Mouse (Mus musculus): ENCODE results near the gene Lrrn2.

Lrrn2 gene

GRCm38 (mm10) chr1:132880161-132881005 is at the start of gene Lrrn2:
Lrrn2 (plus strand) TSS chr1:132880273.
- no peak for DNase-seq (ENCODE audit: low read depth, low spot score)

- DNase-seq (ENCODE audit: low read depth, low spot score) = no peak
Observed at GRCm38 (mm10) chr1:132831963-132832362, 48.1 kb upstream of the Lrrn2 start.

DNA sequence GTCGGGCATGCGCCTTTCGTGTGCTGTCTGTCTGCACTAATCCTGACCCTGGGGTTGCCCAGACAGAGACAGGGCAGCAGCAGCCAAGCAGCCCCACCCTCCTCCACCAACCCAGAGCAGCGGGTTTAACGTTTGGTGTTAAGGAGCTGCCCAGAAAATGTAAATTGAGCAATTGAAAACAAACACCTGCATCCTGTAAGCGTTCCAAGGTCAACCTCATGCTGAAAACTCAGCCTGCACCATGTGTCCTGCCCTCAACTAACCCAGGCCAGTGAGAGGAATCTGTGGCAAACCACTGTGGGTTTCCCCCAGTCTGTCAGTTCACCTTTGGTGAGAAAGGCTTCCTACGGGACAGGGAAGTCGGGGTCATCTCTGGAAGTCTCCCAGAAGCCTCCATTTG is 46.0 kb upstream of the Lrrn2 start:
- DNase-seq (ENCODE audit: low read depth, low spot score) = no peak

- DNase-seq (ENCODE audit: low read depth, low spot score) = no peak
Observed at GRCm38 (mm10) chr1:132836895-132837294, 43.2 kb upstream of the Lrrn2 start.

- no peak for DNase-seq (ENCODE audit: low read depth, low spot score)
Observed at GRCm38 (mm10) chr1:132837691-132838090, 42.4 kb upstream of the Lrrn2 start.

DNA sequence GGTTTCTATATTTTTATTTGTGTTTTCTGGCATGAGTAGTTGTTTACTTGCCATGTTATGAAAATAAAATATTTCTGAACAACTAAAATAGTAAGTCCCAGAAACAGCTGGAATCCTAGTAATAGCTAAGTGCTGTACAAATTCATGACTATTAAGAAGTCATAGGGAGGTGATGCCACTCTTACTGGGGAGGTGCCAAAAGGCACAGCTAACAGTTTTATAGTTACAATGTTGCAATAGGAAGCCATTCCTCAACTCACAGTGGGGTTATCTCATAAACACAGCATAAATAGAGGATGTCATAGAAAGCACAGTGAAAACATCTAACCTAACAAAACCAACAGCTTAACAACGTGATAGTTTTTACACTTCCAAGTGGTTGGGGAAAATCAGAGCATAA is 41.7 kb upstream of the Lrrn2 start:
- no peak for DNase-seq (ENCODE audit: low read depth, low spot score)

GRCm38 (mm10) chr1:132843612-132844011 is 36.5 kb upstream of the Lrrn2 start:
- DNase-seq (ENCODE audit: low read depth, low spot score) = no peak

GRCm38 (mm10) chr1:132844088-132844804 is 35.8 kb upstream of the Lrrn2 start:
- no peak for DNase-seq (ENCODE audit: low read depth, low spot score)

DNA sequence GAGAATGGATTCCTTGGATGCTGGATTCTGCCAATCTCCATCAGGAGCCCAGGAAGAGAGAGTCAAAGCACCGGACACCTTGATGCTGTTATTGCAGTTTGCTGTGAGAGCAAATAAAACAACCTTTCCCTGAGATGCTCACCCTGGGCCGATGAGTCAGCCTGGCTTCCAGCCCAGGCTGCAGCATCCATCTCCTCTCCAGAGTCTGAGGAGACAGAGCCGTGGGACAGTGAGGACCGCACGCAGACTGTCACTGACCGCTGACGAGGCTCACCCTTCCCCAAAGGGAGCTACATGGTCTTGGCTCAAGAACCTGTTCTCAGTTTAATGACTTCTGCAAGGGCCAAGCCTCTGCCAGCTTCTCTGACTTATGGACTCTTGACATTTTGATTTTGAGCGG is 34.3 kb upstream of the Lrrn2 start:
- DNase-seq (ENCODE audit: low read depth, low spot score) = no peak

DNA sequence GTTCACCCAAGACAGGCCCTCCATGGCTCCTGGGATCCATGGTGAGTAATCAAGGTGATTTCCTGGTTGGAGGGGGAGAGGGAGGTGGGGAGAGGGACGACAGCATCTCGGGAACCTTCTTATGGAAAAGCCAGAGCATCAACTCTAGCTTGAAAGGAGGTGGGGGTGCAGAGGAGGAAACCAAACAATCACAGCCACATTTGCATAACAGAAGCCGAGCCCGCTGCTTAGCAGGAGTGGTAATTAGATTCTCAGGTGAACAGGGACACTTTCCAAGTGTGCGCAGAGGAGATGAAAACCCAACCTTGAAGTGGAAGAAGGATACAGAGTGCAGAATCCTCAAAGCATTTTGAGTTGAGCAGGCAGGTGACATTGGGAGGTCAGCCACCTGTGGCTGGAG is 29.3 kb upstream of the Lrrn2 start:
- DNase-seq (ENCODE audit: low read depth, low spot score) = no peak

- DNase-seq (ENCODE audit: low read depth, low spot score) = no peak
Observed at GRCm38 (mm10) chr1:132851296-132851695, 28.8 kb upstream of the Lrrn2 start.

DNA sequence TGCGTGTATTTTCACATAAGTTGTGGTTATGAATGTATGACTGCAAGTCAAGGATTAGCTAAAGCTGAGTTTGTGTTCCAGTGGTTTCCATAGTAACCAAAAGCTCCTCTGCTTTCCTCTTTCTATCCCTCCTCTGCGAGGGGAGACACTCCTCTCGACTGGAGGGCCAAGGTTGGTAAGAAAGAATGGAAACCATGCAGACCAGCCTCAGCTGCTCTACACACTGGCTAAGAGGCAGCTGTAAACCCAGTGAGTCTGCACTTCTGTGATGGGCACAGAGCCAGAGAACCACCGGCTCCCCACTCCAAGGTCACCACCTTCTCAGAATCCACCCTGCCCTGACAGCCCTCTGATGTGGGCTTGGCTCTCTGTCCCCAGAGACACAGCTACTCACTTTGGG is 28.3 kb upstream of the Lrrn2 start:
- no peak for DNase-seq (ENCODE audit: low read depth, low spot score)

- DNase-seq (ENCODE audit: low read depth, low spot score) = no peak
Observed at GRCm38 (mm10) chr1:132853312-132853711, 26.8 kb upstream of the Lrrn2 start.

- DNase-seq (ENCODE audit: low read depth, low spot score) = no peak
Observed at GRCm38 (mm10) chr1:132858516-132859383, 21.3 kb upstream of the Lrrn2 start.

- DNase-seq (ENCODE audit: low read depth, low spot score) = no peak
Observed at GRCm38 (mm10) chr1:132864220-132864619, 15.9 kb upstream of the Lrrn2 start.

DNA sequence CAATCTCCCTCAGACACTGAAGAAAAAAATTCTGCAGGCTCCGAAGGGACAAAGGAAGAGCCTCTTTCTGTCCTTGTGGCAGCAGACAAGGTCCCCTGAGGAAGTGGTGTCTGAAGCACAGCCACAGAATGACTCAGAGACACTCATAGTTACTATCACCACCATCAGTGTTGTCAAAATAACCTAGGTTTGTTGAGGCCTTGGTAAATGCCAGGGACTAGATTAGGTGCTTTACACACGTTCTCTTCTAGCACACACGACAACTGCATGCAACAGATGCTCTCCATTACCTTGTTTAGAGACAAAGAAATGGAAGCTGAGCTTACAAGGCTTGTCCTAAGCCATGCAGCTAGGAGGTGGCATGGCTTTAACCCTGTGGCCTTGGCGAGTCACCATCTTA is 14.5 kb upstream of the Lrrn2 start:
- no peak for DNase-seq (ENCODE audit: low read depth, low spot score)

DNA sequence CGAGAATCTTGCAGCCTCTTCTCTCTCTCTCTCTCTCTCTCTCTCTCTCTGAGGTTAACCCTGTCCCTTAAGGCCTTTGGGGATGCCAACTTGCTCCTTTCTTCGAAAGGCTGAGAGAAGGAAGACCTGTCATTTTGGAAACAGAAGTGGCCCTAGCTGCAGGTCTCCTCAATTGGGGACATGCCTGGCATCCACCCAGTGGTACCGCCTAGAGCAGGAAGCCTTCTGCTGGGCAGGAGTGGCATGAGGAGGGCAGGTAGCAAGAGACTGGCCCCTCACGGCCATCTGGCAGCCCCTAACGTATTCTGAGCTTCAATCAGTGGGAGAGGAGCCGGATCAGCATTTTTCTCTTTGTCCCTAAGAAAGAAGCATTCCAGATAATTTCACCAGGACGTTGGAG is 9.7 kb upstream of the Lrrn2 start:
- no peak for DNase-seq (ENCODE audit: low read depth, low spot score)

GRCm38 (mm10) chr1:132878951-132879610 is 992 bp upstream of the Lrrn2 start:
- no peak for DNase-seq (ENCODE audit: low read depth, low spot score)

- DNase-seq (ENCODE audit: low read depth, low spot score) = no peak
Observed at GRCm38 (mm10) chr1:132879801-132880160, 292 bp upstream of the Lrrn2 start.

- no peak for DNase-seq (ENCODE audit: low read depth, low spot score)
Observed at GRCm38 (mm10) chr1:132881041-132881761, 1.1 kb downstream of the Lrrn2 start.

- no peak for DNase-seq (ENCODE audit: low read depth, low spot score)
Observed at GRCm38 (mm10) chr1:132881836-132882235, 1.8 kb downstream of the Lrrn2 start.

Measured in 3T3-L1 (cell line).